ENCODE assay signal across 11 mouse cellular contexts in genomic region chr11:37009243-37009642, GRCm38 (mm10).
"Had no signal": no experiment of that assay in that cellular context is flagged by ENCODE, and none has a peak within 500 bp of the region (broad histone marks: within the 10 kb centered on the region; RNA-seq: fewer than 3 reads in every experiment).

No protein-coding gene starts in this region.

- DNase-seq: kidney, adult 2 months; kidney, postnatal 25 days; liver, embryonic 13.5 days; lung, adult 2 months; lung, postnatal 14 days; lung, postnatal 4 days; thymus, adult 18-20 months; thymus, postnatal 4 days had no signal

- H3K4me2 ChIP-seq: liver, embryonic 13.5 days; midbrain, embryonic 12.5 days; midbrain, embryonic 15.5 days had no signal

- H3K36me3 ChIP-seq: liver, embryonic 13.5 days; midbrain, embryonic 12.5 days; midbrain, embryonic 15.5 days had no signal

- H3K9me3 ChIP-seq: liver, embryonic 13.5 days; midbrain, embryonic 12.5 days; midbrain, embryonic 15.5 days had no signal

- H3K27ac ChIP-seq: kidney, postnatal 0 days; liver, embryonic 13.5 days; midbrain, embryonic 12.5 days; midbrain, embryonic 15.5 days had no signal

- H3K4me3 ChIP-seq: liver, embryonic 13.5 days; midbrain, embryonic 12.5 days; midbrain, embryonic 15.5 days had no signal

- H3K4me1 ChIP-seq: liver, embryonic 13.5 days had no signal

- ATAC-seq: midbrain, embryonic 15.5 days had no signal

- H3K9ac ChIP-seq: liver, embryonic 13.5 days; midbrain, embryonic 12.5 days; midbrain, embryonic 15.5 days had no signal

- H3K27me3 ChIP-seq: liver, embryonic 13.5 days; midbrain, embryonic 12.5 days; midbrain, embryonic 15.5 days had no signal
